Mouse (Mus musculus) ES-Bruce4 (cell line): ENCODE measurements around the gene Raph1.

ENCODE experiments used
- CTCF ChIP-seq: IDR thresholded peaks from one replicate; pipeline ENCODE4 v1.8.1; 2011; ENCODE audit warnings: low read depth, low read length
- EP300 ChIP-seq: IDR thresholded peaks from 2 replicates; pipeline ENCODE4 v1.6.1; 2011; ENCODE audit warnings: low read depth, low read length; ENCODE audit not compliant: insufficient read depth
- POLR2A ChIP-seq: IDR thresholded peaks from one replicate; pipeline ENCODE4 v1.8.1; 2011; ENCODE audit warnings: low read length; ENCODE audit not compliant: insufficient read depth

- no peak for TF ChIP-seq CTCF
- no peak for TF ChIP-seq POLR2A
- TF ChIP-seq EP300 = no peak
These were observed 74.5 kb downstream of the Raph1 start for GRCm38 (mm10) chr1:60492404-60492803.
